Mouse (Mus musculus) C2C12 (cell line): Measurements from ENCODE around the gene Fkbp9. TPM values are rescaled to one million over a fixed set of nuclear protein-coding genes. Genes with fewer than 3 reads are reported as not detected.

Experiments used
- H3K27me3 ChIP-seq: one replicate; pipeline ENCODE4 v1.6.1; 2011; ENCODE audit not compliant: control insufficient read depth, insufficient read depth, insufficient read length
- H3K36me3 ChIP-seq: one replicate; pipeline ENCODE4 v1.6.1; 2011; ENCODE audit not compliant: control insufficient read depth, insufficient read depth
- H3K4me3 ChIP-seq: one replicate; pipeline ENCODE4 v1.5.1; 2011; ENCODE audit warnings: mild to moderate bottlenecking, control low read depth; ENCODE audit not compliant: poor library complexity, insufficient read depth, severe bottlenecking
- H3K79me2 ChIP-seq: one replicate; pipeline ENCODE4 v1.6.1; 2011; ENCODE audit not compliant: control insufficient read depth, insufficient read depth
- H3K79me3 ChIP-seq: one replicate; pipeline ENCODE4 v1.6.1; 2011; ENCODE audit warnings: low read depth, control low read depth
- H3ac ChIP-seq: one replicate; pipeline ENCODE3; 2011; ENCODE audit warnings: low read depth; ENCODE audit not compliant: control insufficient read depth, insufficient read length
- CEBPB ChIP-seq: IDR thresholded peaks from one replicate; pipeline ENCODE4 v1.6.1; 2011; ENCODE audit warnings: low read depth, mild to moderate bottlenecking, control low read depth, moderate library complexity
- CTCF ChIP-seq: IDR thresholded peaks from one replicate; pipeline ENCODE4 v1.5.1; 2011; ENCODE audit not compliant: control insufficient read depth, insufficient read depth, insufficient read length
- FOSL1 ChIP-seq: IDR thresholded peaks from one replicate; pipeline ENCODE4 v1.8.0; 2011; ENCODE audit warnings: mild to moderate bottlenecking, low read length; ENCODE audit not compliant: poor library complexity, insufficient read depth, severe bottlenecking
- MAX ChIP-seq: IDR thresholded peaks from one replicate; pipeline ENCODE4 v1.6.1; 2011; ENCODE audit warnings: mild to moderate bottlenecking, control low read depth
- MYOD1 ChIP-seq: IDR thresholded peaks from one replicate; pipeline ENCODE4 v1.6.1; 2011; ENCODE audit warnings: low read depth; ENCODE audit not compliant: control insufficient read depth, insufficient read length
- MYOG ChIP-seq: IDR thresholded peaks from one replicate; pipeline ENCODE4 v1.6.1; 2011; ENCODE audit not compliant: control insufficient read depth, insufficient read length; ENCODE audit errors: extremely low read depth
- USF1 ChIP-seq: IDR thresholded peaks from one replicate; pipeline ENCODE4 v1.6.1; 2011; ENCODE audit warnings: low read depth, mild to moderate bottlenecking, control low read depth, moderate library complexity
- long read RNA-seq, 2 experiments: library from polyadenylated mRNA; unstranded; transcript quantifications; one replicate each; pipeline ENCODE4 v2.0.0; 2019 to 2020
- polyA plus RNA-seq: library from polyadenylated mRNA; unstranded; fragments of >200 nt; fragmentation: generic; extraction: Trizol; gene quantifications from one replicate; pipeline ENCODE4 v1.2.1, GENCODE M21; 2012; ENCODE audit warnings: missing spikeins

Fkbp9 gene
- polyA plus RNA-seq: 90.4 TPM
- long read RNA-seq, experiment 1, transcript Fkbp9-201 (10 exons, 3,009 nt): major isoform, 81 of 118 reads
- long read RNA-seq, experiment 1, partial matches to known transcripts: 27 of 118 reads
- long read RNA-seq, experiment 1, other reads (novel, unspliced or antisense): 10 of 118 reads
- long read RNA-seq, experiment 2, transcript Fkbp9-201 (10 exons, 3,009 nt): major isoform, 1,321 of 1,392 reads
- long read RNA-seq, experiment 2, partial matches to known transcripts: 33 of 1,392 reads
- long read RNA-seq, experiment 2, other reads (novel, unspliced or antisense): 38 of 1,392 reads

GRCm38 (mm10) chr6:56831697-56832406, at the start of gene Fkbp9:
Gene Fkbp9, plus strand, starts transcription at chr6:56832059.
- TF ChIP-seq FOSL1 (no peak), MAX (no peak), USF1 (peak; percentile 83), CEBPB (no peak), MYOG (no peak), CTCF (no peak), MYOD1 (no peak)
- H3K79me2 ChIP-seq: peaks cover 32% of the 10 kb centered on the region
- H3K79me3 ChIP-seq: peaks cover 19% of the 10 kb centered on the region
- H3K4me3 ChIP-seq: peak within 1 kb of the TSS; percentile 59
- no peaks in the 10 kb centered on the region for H3K27me3 ChIP-seq
- H3ac ChIP-seq: peak within 1 kb of the TSS; percentile 93
- peaks cover 11% of the 10 kb centered on the region for H3K36me3 ChIP-seq

DNA sequence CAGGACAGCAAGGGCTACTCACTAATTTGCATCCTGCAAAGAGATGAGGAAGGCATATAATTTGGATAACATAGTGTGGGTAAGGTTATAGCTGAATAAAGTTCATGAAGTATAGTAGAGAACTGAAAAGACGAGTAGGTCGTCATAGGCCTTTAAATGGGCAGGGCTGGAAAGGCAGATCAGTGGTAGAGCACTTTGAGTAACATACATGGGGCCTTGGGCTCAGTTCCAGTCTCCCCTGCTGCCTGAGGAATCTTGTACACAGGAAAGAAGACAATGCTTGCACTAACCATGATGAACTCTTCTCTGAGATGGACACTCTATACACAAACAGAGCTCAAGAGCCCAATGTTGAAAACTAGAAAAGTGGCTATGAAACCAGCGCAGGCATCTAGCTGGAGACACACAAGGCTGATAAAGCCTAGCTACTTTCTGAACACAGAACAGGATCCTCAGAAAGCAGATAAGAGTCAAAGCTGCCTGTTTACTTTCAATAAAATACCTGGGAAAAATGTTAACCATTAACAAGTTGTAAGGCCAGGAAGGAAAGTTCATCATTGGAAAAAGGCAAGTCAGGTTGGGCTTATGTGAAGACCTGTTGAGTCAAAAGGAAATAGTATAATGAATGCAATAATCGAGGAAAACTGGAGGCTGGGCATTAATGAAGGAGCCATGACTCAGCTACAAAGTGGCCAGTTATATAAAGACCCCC, 48.1 kb upstream of the Fkbp9 start:
- Histone ChIP-seq H3K27me3 (no peaks in the 10 kb centered on the region), H3K4me3 (no peak overlapping the region), H3K36me3 (peaks cover 79% of the 10 kb centered on the region), H3ac (no peak overlapping the region), H3K79me3 (peaks cover 86% of the 10 kb centered on the region), H3K79me2 (peaks cover 100% of the 10 kb centered on the region)
- no peak for TF ChIP-seq CEBPB
- TF ChIP-seq MYOG: no peak
- TF ChIP-seq USF1: no peak
- no peak for TF ChIP-seq CTCF
- no peak for TF ChIP-seq MYOD1
- TF ChIP-seq MAX: no peak
- no peak for TF ChIP-seq FOSL1

DNA sequence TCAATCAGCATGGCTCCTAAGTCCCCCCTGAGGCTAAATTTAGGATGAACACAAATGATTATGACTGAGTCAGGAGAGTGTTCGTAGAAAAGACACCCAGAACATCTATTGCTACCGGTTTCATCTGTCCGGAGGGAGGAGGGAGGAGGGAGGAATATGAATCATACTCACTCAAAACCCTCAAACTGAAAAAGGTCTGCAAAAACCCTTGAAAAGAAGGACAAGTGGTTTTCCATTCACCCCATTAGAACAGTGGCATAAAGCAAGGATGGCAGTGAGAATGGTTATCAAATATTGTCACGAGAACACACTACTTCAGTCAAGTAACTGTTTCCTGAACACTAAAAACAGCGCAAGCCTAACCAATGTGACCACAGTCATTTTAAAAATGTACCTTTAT, 46.8 kb upstream of the Fkbp9 start:
- no peak overlapping the region for H3ac ChIP-seq
- H3K79me2 ChIP-seq: peaks cover 100% of the 10 kb centered on the region
- peaks cover 89% of the 10 kb centered on the region for H3K79me3 ChIP-seq
- peaks cover 79% of the 10 kb centered on the region for H3K36me3 ChIP-seq
- no peaks in the 10 kb centered on the region for H3K27me3 ChIP-seq
- TF ChIP-seq MYOD1 (no peak), MYOG (no peak), MAX (no peak), CTCF (no peak), CEBPB (no peak), USF1 (no peak), FOSL1 (no peak)
- no peak overlapping the region for H3K4me3 ChIP-seq

DNA sequence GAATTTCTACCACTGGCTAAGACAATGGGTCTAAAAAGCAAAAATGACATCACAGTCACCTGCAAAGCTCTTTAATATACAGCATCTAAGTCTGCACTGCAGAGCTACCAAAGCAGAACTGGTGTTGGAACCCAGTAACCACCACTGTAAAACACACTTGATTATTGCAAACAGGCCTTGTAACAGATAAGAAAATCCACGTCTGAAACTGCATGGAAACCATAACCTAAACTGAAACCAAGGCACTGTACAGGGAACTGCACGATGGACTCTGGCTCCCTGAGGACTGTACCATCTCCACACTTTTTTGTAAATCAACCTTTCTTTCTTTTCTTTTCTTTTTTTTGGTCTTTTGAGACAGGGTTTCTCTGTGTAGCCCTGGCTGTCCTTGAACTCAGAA, 44.2 kb upstream of the Fkbp9 start:
- Histone ChIP-seq H3K27me3 (no peaks in the 10 kb centered on the region), H3K4me3 (no peak overlapping the region), H3K79me2 (peaks cover 100% of the 10 kb centered on the region), H3K79me3 (peaks cover 99% of the 10 kb centered on the region), H3ac (no peak overlapping the region), H3K36me3 (peaks cover 63% of the 10 kb centered on the region)
- TF ChIP-seq CEBPB (no peak), FOSL1 (no peak), MYOD1 (no peak), CTCF (no peak), MYOG (no peak), USF1 (no peak), MAX (no peak)

DNA sequence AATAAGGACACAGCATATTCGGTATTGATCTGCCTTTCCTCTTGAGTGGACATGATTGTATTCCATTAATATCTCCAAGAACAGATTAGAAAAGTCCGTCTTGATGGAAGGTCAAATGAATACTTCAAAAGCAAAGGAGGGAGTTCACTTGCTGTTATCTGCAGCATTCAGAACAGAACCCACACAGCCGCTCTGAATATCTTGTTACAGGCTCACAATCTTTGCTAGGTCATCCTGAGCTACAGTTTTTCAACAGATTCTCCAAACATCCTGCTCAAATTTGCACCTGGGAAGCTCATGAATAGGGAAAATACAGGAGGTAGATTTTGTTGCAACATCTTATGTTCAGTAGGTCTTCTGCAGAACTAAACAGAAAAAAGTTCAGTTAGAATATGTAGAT, 42.5 kb upstream of the Fkbp9 start:
- Histone ChIP-seq H3ac (no peak overlapping the region), H3K27me3 (no peaks in the 10 kb centered on the region), H3K79me2 (peaks cover 100% of the 10 kb centered on the region), H3K36me3 (peaks cover 57% of the 10 kb centered on the region), H3K79me3 (peaks cover 99% of the 10 kb centered on the region), H3K4me3 (no peak overlapping the region)
- no peak for TF ChIP-seq MYOD1
- no peak for TF ChIP-seq CEBPB
- no peak for TF ChIP-seq USF1
- no peak for TF ChIP-seq MYOG
- TF ChIP-seq FOSL1: no peak
- TF ChIP-seq CTCF: no peak
- TF ChIP-seq MAX: no peak
